Mouse (Mus musculus): ENCODE measurements around the gene Med27.
"Not testable (repeated sequence)": the region's sequence is repeated elsewhere in the genome, so short reads cannot be mapped to it uniquely, and the experiment has no call there.

The Med27 gene

GRCm38 (mm10) chr2:29523918-29524811 is 177.5 kb downstream of the Med27 start:
- no peak for DNase-seq

- no peak for DNase-seq
Measured at GRCm38 (mm10) chr2:29525273-29525805, 178.7 kb downstream of the Med27 start.

- DNase-seq, result peak; percentile 42
Measured at GRCm38 (mm10) chr2:29526266-29526665, 179.6 kb downstream of the Med27 start.

- not testable (repeated sequence) for DNase-seq
Measured at GRCm38 (mm10) chr2:29527480-29527879, 180.9 kb downstream of the Med27 start.

GRCm38 (mm10) chr2:29528811-29529210 is 182.2 kb downstream of the Med27 start:
- DNase-seq, result no peak

- not testable (repeated sequence) for DNase-seq
Measured at GRCm38 (mm10) chr2:29529788-29530187, 183.2 kb downstream of the Med27 start.

GRCm38 (mm10) chr2:29532173-29532572 is 185.6 kb downstream of the Med27 start:
- DNase-seq, result no peak

- no peak for DNase-seq
Measured at GRCm38 (mm10) chr2:29532921-29533320, 186.3 kb downstream of the Med27 start.

GRCm38 (mm10) chr2:29535566-29536244 is 189.1 kb downstream of the Med27 start:
- no peak for DNase-seq

- no peak for DNase-seq
Measured at GRCm38 (mm10) chr2:29536481-29536880, 189.9 kb downstream of the Med27 start.

- no peak for DNase-seq
Measured at GRCm38 (mm10) chr2:29537334-29537733, 190.7 kb downstream of the Med27 start.

GRCm38 (mm10) chr2:29542039-29542438 is 195.4 kb downstream of the Med27 start:
- DNase-seq, result no peak

- DNase-seq, result peak; percentile 18
Measured at GRCm38 (mm10) chr2:29546571-29546970, 200.0 kb downstream of the Med27 start.

GRCm38 (mm10) chr2:29551816-29552585 is 205.4 kb downstream of the Med27 start:
- DNase-seq, result no peak

- peak; percentile 71 for DNase-seq
Measured at GRCm38 (mm10) chr2:29553945-29554634, 207.5 kb downstream of the Med27 start.

GRCm38 (mm10) chr2:29558561-29558960 is 211.9 kb downstream of the Med27 start:
- no peak for DNase-seq

- DNase-seq, result no peak
Measured at GRCm38 (mm10) chr2:29559955-29560354, 213.3 kb downstream of the Med27 start.

GRCm38 (mm10) chr2:29561468-29561867 is 214.8 kb downstream of the Med27 start:
- no peak for DNase-seq

GRCm38 (mm10) chr2:29563986-29564385 is 217.4 kb downstream of the Med27 start:
- no peak for DNase-seq

- no peak for DNase-seq
Measured at GRCm38 (mm10) chr2:29565570-29566433, 219.2 kb downstream of the Med27 start.
